Mouse (Mus musculus) heart, embryonic 16.5 days (tissue): ENCODE data around the gene D430041D05Rik. TPM values are rescaled to one million over a fixed set of nuclear protein-coding genes. Genes with fewer than 3 reads are reported as not detected.

Source experiments
- ATAC-seq: fragments of 200-750 bp; cut with Nextera tagmentation; replicated peaks from 2 replicates; pipeline ENCODE4 v1.8.0; 2017; ENCODE audit warnings: moderate number of reproducible peaks; ENCODE audit not compliant: insufficient read depth, low FRiP score; ENCODE audit errors: extremely low read depth
- H3K27ac ChIP-seq: fragments of 300-500 bp; sonication (generic); 2 replicates; pipeline ENCODE4 v1.5.1; 2014; ENCODE audit warnings: mild to moderate bottlenecking, low read length, control low read depth, moderate library complexity
- H3K27me3 ChIP-seq: fragments of 300-500 bp; sonication (generic); 2 replicates; pipeline ENCODE4 v1.6.1; 2014; ENCODE audit warnings: low read length, mixed read lengths; ENCODE audit not compliant: control insufficient read depth, insufficient read depth
- H3K36me3 ChIP-seq: fragments of 300-500 bp; sonication (generic); 2 replicates; pipeline ENCODE4 v1.6.1; 2014; ENCODE audit not compliant: control insufficient read depth, insufficient read depth
- H3K4me1 ChIP-seq: fragments of 300-500 bp; sonication (generic); 2 replicates; pipeline ENCODE4 v1.6.1; 2014; ENCODE audit warnings: low read length, mixed read lengths; ENCODE audit not compliant: control insufficient read depth, insufficient read depth
- H3K4me2 ChIP-seq: fragments of 300-500 bp; sonication (generic); 2 replicates; pipeline ENCODE4 v1.6.1; 2014; ENCODE audit warnings: low read depth, mild to moderate bottlenecking, control low read depth, low read length
- H3K4me3 ChIP-seq: fragments of 300-500 bp; sonication (generic); 2 replicates; pipeline ENCODE4 v1.5.1; 2014; ENCODE audit warnings: mild to moderate bottlenecking, control low read depth, low read length
- H3K9ac ChIP-seq: fragments of 300-500 bp; sonication (generic); 2 replicates; pipeline ENCODE4 v1.6.1; 2014; ENCODE audit warnings: low read length, control low read depth
- H3K9me3 ChIP-seq: fragments of 300-500 bp; sonication (generic); replicated peaks from 2 replicates; pipeline ENCODE4 v1.6.1; 2016; ENCODE audit warnings: low read length; ENCODE audit not compliant: control insufficient read depth
- WGBS: fragments of 180-500 bp; shearing (Covaris S2); extraction: QIAGEN DNeasy Blood & Tissue Kit; methylation state at CpG from one replicate; pipeline ENCODE4 v1.1.7; 2014; 5-methylcytosine and 5-hydroxymethylcytosine counted together
- polyA plus RNA-seq: library from polyadenylated mRNA; unstranded; fragments of >200 nt; fragmentation: Nextera tagmentation; extraction: Ambion mirVana; gene quantifications from 2 replicates; pipeline ENCODE4 v1.2.1, GENCODE M21; 2015

D430041D05Rik gene
- 0.15 and 0.20 TPM in 2 replicates for polyA plus RNA-seq

- Histone ChIP-seq H3K4me2 (peak within 1 kb of the TSS; percentile 100), H3K9ac (peak within 1 kb of the TSS; percentile 73), H3K27me3 (peaks cover 54% of the 10 kb centered on the region), H3K4me3 (peak within 1 kb of the TSS; percentile 71), H3K27ac (no peak within 1 kb of the TSS), H3K9me3 (no peaks in the 10 kb centered on the region), H3K4me1 (peaks cover 8% of the 10 kb centered on the region), H3K36me3 (no peaks in the 10 kb centered on the region)
- no peak for ATAC-seq
- 55% methylated on average over 4 of the region's 4 CpGs for WGBS
These were observed at the start of gene D430041D05Rik for GRCm38 (mm10) chr2:104410963-104411545. Gene D430041D05Rik (minus strand): TSS chr2:104411013.

- H3K27me3 ChIP-seq = no peaks in the 10 kb centered on the region
- peaks cover 45% of the 10 kb centered on the region for H3K4me1 ChIP-seq
- WGBS = 37% methylated on average over 3 of the region's 3 CpGs
- no peak overlapping the region for H3K4me2 ChIP-seq
- no peak overlapping the region for H3K4me3 ChIP-seq
- H3K27ac ChIP-seq = peak overlapping the region; percentile 25; the same call in 1 of the 2 replicates
- no peaks in the 10 kb centered on the region for H3K9me3 ChIP-seq
- no peaks in the 10 kb centered on the region for H3K36me3 ChIP-seq
- no peak overlapping the region; the same call in 1 of the 2 replicates for H3K9ac ChIP-seq
- no peak for ATAC-seq
These were observed 49.2 kb upstream of the D430041D05Rik start for GRCm38 (mm10) chr2:104460021-104460420.

GRCm38 (mm10) chr2:104458569-104459332 is 47.9 kb upstream of the D430041D05Rik start:
- no peaks in the 10 kb centered on the region for H3K9me3 ChIP-seq
- peak overlapping the region; percentile 80 for H3K27ac ChIP-seq
- no peaks in the 10 kb centered on the region for H3K36me3 ChIP-seq
- no peak overlapping the region for H3K4me3 ChIP-seq
- H3K27me3 ChIP-seq = no peaks in the 10 kb centered on the region
- peak overlapping the region; percentile 28 for H3K4me2 ChIP-seq
- peaks cover 50% of the 10 kb centered on the region for H3K4me1 ChIP-seq
- no peak overlapping the region for H3K9ac ChIP-seq
- no peak; the same call in 1 of the 2 replicates for ATAC-seq
- WGBS = 66% methylated on average over 8 of the region's 8 CpGs

- no peak for ATAC-seq
- Histone ChIP-seq H3K4me1 (peaks cover 52% of the 10 kb centered on the region), H3K36me3 (no peaks in the 10 kb centered on the region), H3K4me2 (0 out of 2 replicates have a peak overlapping the region, but pooled peaks have one; percentile 22), H3K4me3 (no peak overlapping the region), H3K27ac (peak overlapping the region; percentile 81), H3K27me3 (no peaks in the 10 kb centered on the region), H3K9ac (peak overlapping the region; percentile 51; the same call in 1 of the 2 replicates), H3K9me3 (no peaks in the 10 kb centered on the region)
- 36% methylated on average over 3 of the region's 3 CpGs for WGBS
These were observed 46.3 kb upstream of the D430041D05Rik start for GRCm38 (mm10) chr2:104457106-104457505.

DNA sequence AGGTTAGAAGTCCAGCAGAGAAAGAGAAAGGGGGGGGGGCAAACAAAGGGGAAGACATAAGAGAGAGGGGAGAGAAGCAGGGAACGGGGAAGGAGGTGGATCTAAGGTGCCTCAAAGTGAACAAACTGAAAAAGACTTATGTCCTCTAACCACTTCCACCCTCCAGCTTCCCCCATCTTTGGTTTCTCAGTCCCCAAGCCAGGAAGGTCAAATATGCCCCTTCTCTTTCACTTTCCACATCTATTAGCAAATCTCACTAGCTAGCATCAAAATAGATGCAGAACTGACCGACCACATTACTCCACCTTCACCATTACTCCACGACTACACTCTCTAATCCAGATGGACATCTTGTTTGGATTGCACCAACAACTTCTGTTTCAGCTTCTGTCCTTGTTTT is 39.9 kb upstream of the D430041D05Rik start:
- Histone ChIP-seq H3K4me2 (no peak overlapping the region), H3K9ac (peak overlapping the region; percentile 18; the same call in 1 of the 2 replicates), H3K4me3 (no peak overlapping the region), H3K4me1 (peaks cover 53% of the 10 kb centered on the region), H3K9me3 (no peaks in the 10 kb centered on the region), H3K36me3 (no peaks in the 10 kb centered on the region; the same call in 1 of the 2 replicates), H3K27me3 (no peaks in the 10 kb centered on the region), H3K27ac (peak overlapping the region; percentile 98)
- no peak for ATAC-seq
- 43% methylated on average over 3 of the region's 3 CpGs for WGBS

GRCm38 (mm10) chr2:104449191-104449590 is 38.4 kb upstream of the D430041D05Rik start:
- Histone ChIP-seq H3K36me3 (peaks cover under 1% of the 10 kb centered on the region; the same call in 1 of the 2 replicates), H3K4me2 (peak overlapping the region; percentile 44), H3K4me1 (peaks cover 50% of the 10 kb centered on the region), H3K4me3 (no peak overlapping the region), H3K27ac (peak overlapping the region; percentile 98), H3K27me3 (no peaks in the 10 kb centered on the region), H3K9me3 (no peaks in the 10 kb centered on the region), H3K9ac (no peak overlapping the region; the same call in 1 of the 2 replicates)
- 28% methylated on average over 1 of the region's 1 CpGs for WGBS
- peak; percentile 76 for ATAC-seq

DNA sequence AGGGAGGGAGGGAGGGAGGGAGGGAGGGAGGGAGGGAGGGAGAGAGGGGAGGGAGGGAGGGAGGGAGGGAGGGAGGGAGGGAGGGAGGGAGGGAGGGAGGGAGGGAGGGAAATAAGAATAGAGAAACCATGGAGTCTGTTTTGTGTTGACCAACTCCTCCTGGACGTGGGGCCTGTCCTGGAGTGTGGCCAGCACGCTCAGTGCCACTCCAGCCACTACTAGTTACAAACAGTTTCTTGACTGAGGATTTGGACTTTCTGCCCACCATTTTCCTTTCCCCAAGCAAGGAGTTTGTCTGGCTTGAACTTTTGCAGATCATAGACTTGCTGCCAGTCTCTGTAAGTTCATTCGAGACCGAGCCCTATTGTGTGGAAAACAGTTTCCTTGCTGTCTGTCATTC is 37.4 kb upstream of the D430041D05Rik start:
- H3K4me2 ChIP-seq = peak overlapping the region; percentile 27; the same call in 1 of the 2 replicates
- H3K4me1 ChIP-seq = peaks cover 43% of the 10 kb centered on the region
- H3K9ac ChIP-seq = peak overlapping the region; percentile 2; the same call in 1 of the 2 replicates
- H3K9me3 ChIP-seq = no peaks in the 10 kb centered on the region
- peak overlapping the region; percentile 98 for H3K27ac ChIP-seq
- WGBS = 50% methylated on average over 4 of the region's 4 CpGs
- no peak for ATAC-seq
- H3K4me3 ChIP-seq = no peak overlapping the region
- peaks cover 6% of the 10 kb centered on the region; the same call in 1 of the 2 replicates for H3K36me3 ChIP-seq
- no peaks in the 10 kb centered on the region for H3K27me3 ChIP-seq

DNA sequence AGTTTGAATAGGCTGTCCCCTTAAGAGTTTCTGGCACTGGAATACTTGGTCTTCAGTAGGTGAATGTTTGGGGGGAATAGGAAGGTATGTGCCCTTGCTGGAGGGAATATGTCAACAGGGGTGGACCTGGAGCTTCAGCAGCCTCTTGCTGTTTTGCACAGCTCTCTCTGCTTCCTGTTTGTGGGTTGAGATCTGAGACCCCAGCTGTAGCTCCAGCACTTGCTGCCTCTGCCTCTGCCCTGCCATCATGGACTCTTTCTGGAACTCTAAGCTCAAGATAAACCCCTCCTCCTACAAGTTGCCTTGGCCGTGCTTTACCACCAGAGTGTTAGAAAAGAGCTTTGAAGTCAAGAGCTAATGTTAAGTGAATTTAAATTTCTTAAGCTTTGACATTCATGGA is 35.2 kb upstream of the D430041D05Rik start:
- WGBS = 33% methylated on average over 1 of the region's 1 CpGs
- no peak overlapping the region for H3K4me2 ChIP-seq
- ATAC-seq = no peak

DNA sequence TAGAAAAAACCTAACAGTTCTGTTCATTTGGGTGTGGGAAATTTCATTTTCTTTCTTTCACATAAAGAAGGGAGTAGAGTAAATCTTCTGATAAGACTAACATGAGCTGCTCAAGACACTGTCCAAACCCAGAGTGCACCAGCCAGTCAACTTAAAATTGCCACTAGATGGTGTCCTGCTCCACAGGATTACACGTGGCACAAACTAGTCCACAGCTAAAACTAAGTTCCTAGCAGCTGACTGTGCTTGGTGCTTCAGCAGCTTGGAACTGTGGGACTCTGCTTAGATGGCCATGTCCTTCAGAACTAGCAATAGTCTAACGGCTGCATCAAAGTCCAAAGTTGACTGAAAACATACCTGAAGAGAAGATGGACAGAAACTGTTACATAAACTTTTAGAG is 34.0 kb upstream of the D430041D05Rik start:
- peak; percentile 66 for ATAC-seq
- no peak overlapping the region for H3K4me2 ChIP-seq
- peaks cover 18% of the 10 kb centered on the region for H3K36me3 ChIP-seq
- peak overlapping the region; percentile 30 for H3K27ac ChIP-seq
- peaks cover 28% of the 10 kb centered on the region for H3K4me1 ChIP-seq
- no peak overlapping the region for H3K4me3 ChIP-seq
- H3K9me3 ChIP-seq = no peaks in the 10 kb centered on the region
- H3K9ac ChIP-seq = 0 out of 2 replicates have a peak overlapping the region, but pooled peaks have one; percentile 6
- H3K27me3 ChIP-seq = no peaks in the 10 kb centered on the region
- 16% methylated on average over 2 of the region's 2 CpGs for WGBS

More for the DNA sequence above, 35.2 kb upstream of the D430041D05Rik start:
- peak overlapping the region; percentile 8 for H3K27ac ChIP-seq
- H3K36me3 ChIP-seq = peaks cover 11% of the 10 kb centered on the region; the same call in 1 of the 2 replicates
- H3K4me3 ChIP-seq = no peak overlapping the region
- no peaks in the 10 kb centered on the region for H3K9me3 ChIP-seq
- H3K27me3 ChIP-seq = no peaks in the 10 kb centered on the region
- peaks cover 37% of the 10 kb centered on the region for H3K4me1 ChIP-seq
- no peak overlapping the region for H3K9ac ChIP-seq
